Mouse (Mus musculus) retina, embryonic 14.5 days (tissue): ENCODE measurements around the gene A930009A15Rik.

ENCODE experiments used
- DNase-seq: peaks from one replicate; pipeline ENCODE4 v3.0.0-alpha.2; 2015; ENCODE audit warnings: low spot score

The A930009A15Rik gene

GRCm38 (mm10) chr10:115569712-115570491 lies at the start of gene A930009A15Rik:
Gene A930009A15Rik, plus strand, starts transcription at chr10:115569986.
- peak; percentile 50 for DNase-seq

- DNase-seq: peak; percentile 17
These were observed 49.3 kb upstream of the A930009A15Rik start for GRCm38 (mm10) chr10:115520200-115521080.

- peak; percentile 44 for DNase-seq
These were observed 48.7 kb upstream of the A930009A15Rik start for GRCm38 (mm10) chr10:115521081-115521451.

- no peak for DNase-seq
These were observed 40.9 kb upstream of the A930009A15Rik start for GRCm38 (mm10) chr10:115528892-115529291.

GRCm38 (mm10) chr10:115529768-115530167 lies 40.0 kb upstream of the A930009A15Rik start:
- no peak for DNase-seq

GRCm38 (mm10) chr10:115530746-115531145 lies 39.0 kb upstream of the A930009A15Rik start:
- DNase-seq: no peak

GRCm38 (mm10) chr10:115542917-115543316 lies 26.9 kb upstream of the A930009A15Rik start:
- DNase-seq: no peak

GRCm38 (mm10) chr10:115550253-115550652 lies 19.5 kb upstream of the A930009A15Rik start:
- DNase-seq: peak; percentile 35

GRCm38 (mm10) chr10:115551069-115551468 lies 18.7 kb upstream of the A930009A15Rik start:
- no peak for DNase-seq

- no peak for DNase-seq
These were observed 16.3 kb upstream of the A930009A15Rik start for GRCm38 (mm10) chr10:115553352-115554113.

- no peak for DNase-seq
These were observed 14.5 kb upstream of the A930009A15Rik start for GRCm38 (mm10) chr10:115555191-115555765.

GRCm38 (mm10) chr10:115556738-115557242 lies 13.0 kb upstream of the A930009A15Rik start:
- peak; percentile 61 for DNase-seq

- no peak for DNase-seq
These were observed 8.5 kb upstream of the A930009A15Rik start for GRCm38 (mm10) chr10:115561136-115561880.

- no peak for DNase-seq
These were observed 6.7 kb upstream of the A930009A15Rik start for GRCm38 (mm10) chr10:115562911-115563686.

- DNase-seq: no peak
These were observed 5.8 kb upstream of the A930009A15Rik start for GRCm38 (mm10) chr10:115563961-115564360.

GRCm38 (mm10) chr10:115570577-115570976 lies 791 bp downstream of the A930009A15Rik start:
- DNase-seq: peak; percentile 48

GRCm38 (mm10) chr10:115571317-115571716 lies 1.5 kb downstream of the A930009A15Rik start:
- peak; percentile 93 for DNase-seq

GRCm38 (mm10) chr10:115571734-115572440 lies 2.1 kb downstream of the A930009A15Rik start:
- peak; percentile 46 for DNase-seq

- DNase-seq: no peak
These were observed 9.3 kb downstream of the A930009A15Rik start for GRCm38 (mm10) chr10:115579076-115579475.
